Mouse (Mus musculus) ES-E14 (cell line): ENCODE measurements around the gene Vps37c.

Experiments used
- HCFC1 ChIP-seq: IDR thresholded peaks from 2 replicates; pipeline ENCODE4 v1.6.1; 2012; ENCODE audit warnings: low read length, inconsistent platforms, borderline replicate concordance; ENCODE audit not compliant: insufficient read depth
- MAFK ChIP-seq: IDR thresholded peaks from 2 replicates; pipeline ENCODE4 v1.6.1; 2014; ENCODE audit warnings: mild to moderate bottlenecking, low read depth, low read length, inconsistent platforms; ENCODE audit not compliant: insufficient read depth
- ZC3H11A ChIP-seq: IDR thresholded peaks from 2 replicates; pipeline ENCODE4 v1.6.1; 2012; ENCODE audit warnings: low read depth, mild to moderate bottlenecking, inconsistent platforms, low read length, borderline replicate concordance
- ZNF384 ChIP-seq: IDR thresholded peaks from 2 replicates; pipeline ENCODE4 v1.6.1; 2012; ENCODE audit warnings: low read depth, low read length, inconsistent platforms

DNA sequence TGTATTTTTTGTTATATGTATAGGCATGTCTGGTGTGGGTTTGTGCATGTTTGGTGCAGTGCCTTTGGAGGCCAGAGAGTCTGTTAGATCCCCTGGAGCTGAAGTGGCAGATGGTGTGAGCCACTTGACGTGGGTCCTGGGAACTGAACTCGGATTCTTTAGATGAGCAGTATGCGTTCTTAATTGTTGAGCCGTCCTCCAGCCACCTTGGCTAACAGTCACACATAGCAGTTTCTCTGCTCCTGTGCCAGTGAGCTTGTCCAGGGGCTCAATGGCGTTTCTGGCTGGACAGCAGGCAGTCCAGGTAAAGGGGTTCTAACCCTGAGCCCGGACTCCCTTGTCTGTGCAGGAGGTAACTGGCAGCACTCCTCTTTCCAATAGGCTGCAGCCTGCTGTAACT lies 20.4 kb downstream of the Vps37c start:
- TF ChIP-seq ZNF384 (no peak), MAFK (no peak), ZC3H11A (no peak), HCFC1 (no peak)
